Mouse (Mus musculus) heart, embryonic 16.5 days (tissue): ENCODE data around the gene Npy5r. TPM values are rescaled to one million over a fixed set of nuclear protein-coding genes. Genes with fewer than 3 reads are reported as not detected.
A peak's percentile ranks its signal among the peaks of the same experiment; 100 is the strongest.

ENCODE experiments used
- ATAC-seq: fragments of 200-750 bp; cut with Nextera tagmentation; replicated peaks from 2 replicates; pipeline ENCODE4 v1.8.0; 2017; ENCODE audit warnings: moderate number of reproducible peaks; ENCODE audit not compliant: insufficient read depth, low FRiP score; ENCODE audit errors: extremely low read depth
- H3K27ac ChIP-seq: fragments of 300-500 bp; sonication (generic); 2 replicates; pipeline ENCODE4 v1.5.1; 2014; ENCODE audit warnings: mild to moderate bottlenecking, low read length, control low read depth, moderate library complexity
- H3K27me3 ChIP-seq: fragments of 300-500 bp; sonication (generic); 2 replicates; pipeline ENCODE4 v1.6.1; 2014; ENCODE audit warnings: low read length, mixed read lengths; ENCODE audit not compliant: control insufficient read depth, insufficient read depth
- H3K36me3 ChIP-seq: fragments of 300-500 bp; sonication (generic); 2 replicates; pipeline ENCODE4 v1.6.1; 2014; ENCODE audit not compliant: control insufficient read depth, insufficient read depth
- H3K4me1 ChIP-seq: fragments of 300-500 bp; sonication (generic); 2 replicates; pipeline ENCODE4 v1.6.1; 2014; ENCODE audit warnings: low read length, mixed read lengths; ENCODE audit not compliant: control insufficient read depth, insufficient read depth
- H3K4me2 ChIP-seq: fragments of 300-500 bp; sonication (generic); 2 replicates; pipeline ENCODE4 v1.6.1; 2014; ENCODE audit warnings: low read depth, mild to moderate bottlenecking, control low read depth, low read length
- H3K4me3 ChIP-seq: fragments of 300-500 bp; sonication (generic); 2 replicates; pipeline ENCODE4 v1.5.1; 2014; ENCODE audit warnings: mild to moderate bottlenecking, control low read depth, low read length
- H3K9ac ChIP-seq: fragments of 300-500 bp; sonication (generic); 2 replicates; pipeline ENCODE4 v1.6.1; 2014; ENCODE audit warnings: low read length, control low read depth
- H3K9me3 ChIP-seq: fragments of 300-500 bp; sonication (generic); replicated peaks from 2 replicates; pipeline ENCODE4 v1.6.1; 2016; ENCODE audit warnings: low read length; ENCODE audit not compliant: control insufficient read depth
- WGBS: fragments of 180-500 bp; shearing (Covaris S2); extraction: QIAGEN DNeasy Blood & Tissue Kit; methylation state at CpG from one replicate; pipeline ENCODE4 v1.1.7; 2014; 5-methylcytosine and 5-hydroxymethylcytosine counted together
- polyA plus RNA-seq: library from polyadenylated mRNA; unstranded; fragments of >200 nt; fragmentation: Nextera tagmentation; extraction: Ambion mirVana; gene quantifications from 2 replicates; pipeline ENCODE4 v1.2.1, GENCODE M21; 2015

The Npy5r gene
- polyA plus RNA-seq = not detected in 2 replicates

GRCm38 (mm10) chr8:66687511-66688329 lies at the start of gene Npy5r:
TSS of gene Npy5r (minus strand) at chr8:66688128.
- peak within 1 kb of the TSS; percentile 55 for H3K4me3 ChIP-seq
- peak within 1 kb of the TSS; percentile 55; the same call in 1 of the 2 replicates for H3K9ac ChIP-seq
- no peak for ATAC-seq
- peaks cover 8% of the 10 kb centered on the region; the same call in 1 of the 2 replicates for H3K27me3 ChIP-seq
- no peaks in the 10 kb centered on the region for H3K36me3 ChIP-seq
- no peaks in the 10 kb centered on the region; the same call in 1 of the 2 replicates for H3K4me1 ChIP-seq
- no peak within 1 kb of the TSS for H3K27ac ChIP-seq
- peak within 1 kb of the TSS; percentile 83 for H3K4me2 ChIP-seq
- H3K9me3 ChIP-seq = no peaks in the 10 kb centered on the region
- 4% methylated on average over 43 of the region's 43 CpGs for WGBS

- H3K9ac ChIP-seq = no peak overlapping the region
Measured at GRCm38 (mm10) chr8:66731957-66732356, 44.0 kb upstream of the Npy5r start.

GRCm38 (mm10) chr8:66729446-66729845 lies 41.5 kb upstream of the Npy5r start:
- Histone ChIP-seq H3K27ac (no peak overlapping the region), H3K4me2 (no peak overlapping the region), H3K9me3 (no peaks in the 10 kb centered on the region), H3K36me3 (no peaks in the 10 kb centered on the region), H3K4me3 (no peak overlapping the region), H3K27me3 (no peaks in the 10 kb centered on the region), H3K9ac (no peak overlapping the region), H3K4me1 (no peaks in the 10 kb centered on the region)
- 40% methylated on average over 7 of the region's 7 CpGs for WGBS
- no peak for ATAC-seq

More at GRCm38 (mm10) chr8:66731957-66732356, 44.0 kb upstream of the Npy5r start:
- no peak for ATAC-seq
- Histone ChIP-seq H3K4me3 (no peak overlapping the region), H3K27ac (no peak overlapping the region), H3K27me3 (no peaks in the 10 kb centered on the region), H3K4me2 (no peak overlapping the region), H3K9me3 (no peaks in the 10 kb centered on the region), H3K36me3 (no peaks in the 10 kb centered on the region), H3K4me1 (no peaks in the 10 kb centered on the region)
- 47% methylated on average over 5 of the region's 5 CpGs for WGBS

GRCm38 (mm10) chr8:66722835-66723234 lies 34.9 kb upstream of the Npy5r start:
- Histone ChIP-seq H3K27ac (no peak overlapping the region), H3K27me3 (no peaks in the 10 kb centered on the region), H3K9me3 (no peaks in the 10 kb centered on the region), H3K36me3 (no peaks in the 10 kb centered on the region), H3K4me1 (no peaks in the 10 kb centered on the region), H3K9ac (no peak overlapping the region), H3K4me3 (no peak overlapping the region), H3K4me2 (no peak overlapping the region)
- 82% methylated on average over 2 of the region's 2 CpGs for WGBS
- no peak for ATAC-seq

GRCm38 (mm10) chr8:66714324-66714975 lies 26.5 kb upstream of the Npy5r start:
- no peak overlapping the region for H3K9ac ChIP-seq
- no peak overlapping the region for H3K4me2 ChIP-seq
- no peak for ATAC-seq
- 0 out of 2 replicates have a peak, but pooled peaks cover 2% of the 10 kb centered on the region for H3K9me3 ChIP-seq
- no peak overlapping the region for H3K27ac ChIP-seq
- WGBS = 81% methylated on average over 7 of the region's 7 CpGs
- no peaks in the 10 kb centered on the region for H3K27me3 ChIP-seq
- H3K4me1 ChIP-seq = no peaks in the 10 kb centered on the region
- H3K4me3 ChIP-seq = no peak overlapping the region
- H3K36me3 ChIP-seq = no peaks in the 10 kb centered on the region

GRCm38 (mm10) chr8:66698782-66699181 lies 10.9 kb upstream of the Npy5r start:
- 50% methylated on average over 7 of the region's 7 CpGs for WGBS
- peak overlapping the region; percentile 82 for H3K4me2 ChIP-seq

GRCm38 (mm10) chr8:66698011-66698410 lies 10.1 kb upstream of the Npy5r start:
- no peak overlapping the region for H3K27ac ChIP-seq
- H3K36me3 ChIP-seq = no peaks in the 10 kb centered on the region
- H3K4me2 ChIP-seq = peak overlapping the region; percentile 82
- peak overlapping the region; percentile 39; the same call in 1 of the 2 replicates for H3K9ac ChIP-seq
- H3K27me3 ChIP-seq = peaks cover 8% of the 10 kb centered on the region
- H3K4me1 ChIP-seq = peaks cover 7% of the 10 kb centered on the region; the same call in 1 of the 2 replicates
- WGBS = 3% methylated on average over 7 of the region's 7 CpGs
- H3K4me3 ChIP-seq = peak overlapping the region; percentile 53
- no peaks in the 10 kb centered on the region for H3K9me3 ChIP-seq
- ATAC-seq = no peak

More at GRCm38 (mm10) chr8:66698782-66699181, 10.9 kb upstream of the Npy5r start:
- Histone ChIP-seq H3K36me3 (no peaks in the 10 kb centered on the region), H3K9ac (no peak overlapping the region), H3K27ac (no peak overlapping the region), H3K4me1 (peaks cover 7% of the 10 kb centered on the region; the same call in 1 of the 2 replicates), H3K27me3 (peaks cover 8% of the 10 kb centered on the region), H3K4me3 (peak overlapping the region; percentile 53), H3K9me3 (no peaks in the 10 kb centered on the region)
- no peak for ATAC-seq

GRCm38 (mm10) chr8:66696970-66697843 lies 9.3 kb upstream of the Npy5r start, which contains the start of gene Npy1r:
TSS of gene Npy1r (plus strand) at chr8:66697192.
- H3K4me3 ChIP-seq = peak within 1 kb of the TSS; percentile 53
- under 1% methylated on average over 30 of the region's 30 CpGs for WGBS
- H3K9ac ChIP-seq = peak within 1 kb of the TSS; percentile 39
- H3K4me2 ChIP-seq = peak within 1 kb of the TSS; percentile 82
- no peaks in the 10 kb centered on the region for H3K36me3 ChIP-seq
- H3K9me3 ChIP-seq = no peaks in the 10 kb centered on the region
- peaks cover 7% of the 10 kb centered on the region; the same call in 1 of the 2 replicates for H3K4me1 ChIP-seq
- ATAC-seq = peak; percentile 23; the same call in 1 of the 2 replicates
- H3K27ac ChIP-seq = no peak within 1 kb of the TSS
- H3K27me3 ChIP-seq = peaks cover 8% of the 10 kb centered on the region
